Mouse (Mus musculus): ENCODE measurements around the gene Gck. TPM values are rescaled to one million over a fixed set of nuclear protein-coding genes. Genes with fewer than 3 reads are reported as not detected.
A peak's percentile ranks its signal among the peaks of the same experiment; 100 is the strongest.

Gck gene
- total RNA-seq, 2 experiments from 2014 or later, result 0.29 to 1.3 TPM

- no peak for DNase-seq
- intact Hi-C loops (cut with DNase I; ENCODE audit: low total_unique reads), result no loop called here
These were observed 34.3 kb downstream of the Gck start for GRCm38 (mm10) chr11:5915429-5916177.

- intact Hi-C loops (cut with DNase I; ENCODE audit: low total_unique reads), result no loop called here
These were observed 34.9 kb downstream of the Gck start for GRCm38 (mm10) chr11:5914940-5915339.

GRCm38 (mm10) chr11:5913936-5914335 is 35.9 kb downstream of the Gck start:
- intact Hi-C loops (cut with DNase I; ENCODE audit: low total_unique reads), result no loop called here

More at GRCm38 (mm10) chr11:5914940-5915339, 34.9 kb downstream of the Gck start:
- no peak for DNase-seq

GRCm38 (mm10) chr11:5913256-5913655 is 36.6 kb downstream of the Gck start:
- intact Hi-C loops (cut with DNase I; ENCODE audit: low total_unique reads), result no loop called here
- no peak for DNase-seq

More at GRCm38 (mm10) chr11:5913936-5914335, 35.9 kb downstream of the Gck start:
- DNase-seq, result no peak

- intact Hi-C loops (cut with DNase I; ENCODE audit: low total_unique reads), result no loop called here
- peak; percentile 61 for DNase-seq
These were observed 37.2 kb downstream of the Gck start for GRCm38 (mm10) chr11:5912635-5913034.

GRCm38 (mm10) chr11:5908642-5909041 is 41.2 kb downstream of the Gck start:
- intact Hi-C loops (cut with DNase I; ENCODE audit: low total_unique reads), result no loop called here
- DNase-seq, result no peak

- DNase-seq, result no peak
- intact Hi-C loops (cut with DNase I; ENCODE audit: low total_unique reads), result no loop called here
These were observed 42.8 kb downstream of the Gck start for GRCm38 (mm10) chr11:5907096-5907495.

GRCm38 (mm10) chr11:5905778-5906518 is 43.9 kb downstream of the Gck start:
- intact Hi-C loops (cut with DNase I; ENCODE audit: low total_unique reads), result no loop called here
- no peak for DNase-seq

- DNase-seq, result no peak
- intact Hi-C loops (cut with DNase I; ENCODE audit: low total_unique reads), result no loop called here
These were observed 45.0 kb downstream of the Gck start for GRCm38 (mm10) chr11:5904871-5905270.

- no peak for DNase-seq
- intact Hi-C loops (cut with DNase I; ENCODE audit: low total_unique reads), result no loop called here
These were observed 45.5 kb downstream of the Gck start for GRCm38 (mm10) chr11:5904357-5904756.

- intact Hi-C loops (cut with DNase I; ENCODE audit: low total_unique reads), result no loop called here
- no peak for DNase-seq
These were observed 46.0 kb downstream of the Gck start for GRCm38 (mm10) chr11:5903844-5904243.

GRCm38 (mm10) chr11:5902390-5902789 is 47.5 kb downstream of the Gck start:
- intact Hi-C loops (cut with DNase I; ENCODE audit: low total_unique reads), result no loop called here
- no peak for DNase-seq

GRCm38 (mm10) chr11:5901950-5902349 is 47.9 kb downstream of the Gck start:
- intact Hi-C loops (cut with DNase I; ENCODE audit: low total_unique reads), result no loop called here
- peak; percentile 55 for DNase-seq

- DNase-seq, result no peak
- intact Hi-C loops (cut with DNase I; ENCODE audit: low total_unique reads), result no loop called here
These were observed 48.6 kb downstream of the Gck start for GRCm38 (mm10) chr11:5901320-5901719.

GRCm38 (mm10) chr11:5899286-5899685 is 50.6 kb downstream of the Gck start:
- no peak for DNase-seq
- intact Hi-C loops (cut with DNase I; ENCODE audit: low total_unique reads), result no loop called here

- DNase-seq, result no peak
- intact Hi-C loops (cut with DNase I; ENCODE audit: low total_unique reads), result no loop called here
These were observed 51.4 kb downstream of the Gck start, which contains the start of gene Myl7 for GRCm38 (mm10) chr11:5898531-5898930. Myl7 (minus strand) TSS chr11:5898782.

- intact Hi-C loops (cut with DNase I; ENCODE audit: low total_unique reads), result no loop called here
- DNase-seq, result no peak
These were observed 52.0 kb downstream of the Gck start for GRCm38 (mm10) chr11:5897839-5898238.

GRCm38 (mm10) chr11:5897230-5897629 is 52.7 kb downstream of the Gck start:
- DNase-seq, result no peak
- intact Hi-C loops (cut with DNase I; ENCODE audit: low total_unique reads), result no loop called here

- intact Hi-C loops (cut with DNase I; ENCODE audit: low total_unique reads), result no loop called here
- DNase-seq, result no peak
These were observed 56.1 kb downstream of the Gck start for GRCm38 (mm10) chr11:5893807-5894206.

- intact Hi-C loops (cut with DNase I; ENCODE audit: low total_unique reads), result no loop called here
- no peak for DNase-seq
These were observed 57.0 kb downstream of the Gck start for GRCm38 (mm10) chr11:5892810-5893368.
